Mouse (Mus musculus) limb, embryonic 15.5 days (tissue): ENCODE data around the gene Ccdc142. TPM values are rescaled to one million over a fixed set of nuclear protein-coding genes. Genes with fewer than 3 reads are reported as not detected.

Experiments
- ATAC-seq: fragments of 200-750 bp; cut with Nextera tagmentation; 2 replicates; pipeline ENCODE4 v1.8.0; 2017; ENCODE audit warnings: low read depth, moderate TSS enrichment; ENCODE audit not compliant: insufficient number of reproducible peaks, low FRiP score, low TSS enrichment
- H3K27ac ChIP-seq: fragments of 300-500 bp; sonication (generic); 2 replicates; pipeline ENCODE4 v1.5.1; 2015; ENCODE audit warnings: moderate library complexity, mild to moderate bottlenecking, inconsistent platforms
- H3K27me3 ChIP-seq: fragments of 300-500 bp; sonication (generic); 2 replicates; pipeline ENCODE4 v1.6.1; 2015; ENCODE audit warnings: inconsistent platforms
- H3K36me3 ChIP-seq: fragments of 300-500 bp; sonication (generic); 2 replicates; pipeline ENCODE4 v1.6.1; 2015; ENCODE audit warnings: inconsistent platforms
- H3K4me1 ChIP-seq: fragments of 300-500 bp; sonication (generic); 2 replicates; pipeline ENCODE4 v1.6.1; 2015; ENCODE audit warnings: inconsistent platforms
- H3K4me2 ChIP-seq: fragments of 300-500 bp; sonication (generic); 2 replicates; pipeline ENCODE4 v1.6.1; 2015; ENCODE audit warnings: mild to moderate bottlenecking, inconsistent platforms
- H3K4me3 ChIP-seq: fragments of 300-500 bp; sonication (generic); 2 replicates; pipeline ENCODE4 v1.5.1; 2015; ENCODE audit warnings: mild to moderate bottlenecking, inconsistent platforms
- H3K9ac ChIP-seq: fragments of 300-500 bp; sonication (generic); 2 replicates; pipeline ENCODE4 v1.6.1; 2015; ENCODE audit warnings: inconsistent platforms
- H3K9me3 ChIP-seq: fragments of 300-500 bp; sonication (generic); 2 replicates; pipeline ENCODE4 v1.6.1; 2016; ENCODE audit warnings: inconsistent platforms
- WGBS: fragments of 180-500 bp; shearing (Covaris S2); methylation state at CpG from one replicate; pipeline ENCODE4 v1.1.7; 2015; 5-methylcytosine and 5-hydroxymethylcytosine counted together
- polyA plus RNA-seq: library from polyadenylated mRNA; unstranded; fragments of >200 nt; fragmentation: Nextera tagmentation; extraction: Ambion mirVana; gene quantifications from 2 replicates; pipeline ENCODE4 v1.2.1, GENCODE M21; 2015

Ccdc142 gene
- polyA plus RNA-seq, 1 experiment from 2014 or later = 2.0 TPM

DNA sequence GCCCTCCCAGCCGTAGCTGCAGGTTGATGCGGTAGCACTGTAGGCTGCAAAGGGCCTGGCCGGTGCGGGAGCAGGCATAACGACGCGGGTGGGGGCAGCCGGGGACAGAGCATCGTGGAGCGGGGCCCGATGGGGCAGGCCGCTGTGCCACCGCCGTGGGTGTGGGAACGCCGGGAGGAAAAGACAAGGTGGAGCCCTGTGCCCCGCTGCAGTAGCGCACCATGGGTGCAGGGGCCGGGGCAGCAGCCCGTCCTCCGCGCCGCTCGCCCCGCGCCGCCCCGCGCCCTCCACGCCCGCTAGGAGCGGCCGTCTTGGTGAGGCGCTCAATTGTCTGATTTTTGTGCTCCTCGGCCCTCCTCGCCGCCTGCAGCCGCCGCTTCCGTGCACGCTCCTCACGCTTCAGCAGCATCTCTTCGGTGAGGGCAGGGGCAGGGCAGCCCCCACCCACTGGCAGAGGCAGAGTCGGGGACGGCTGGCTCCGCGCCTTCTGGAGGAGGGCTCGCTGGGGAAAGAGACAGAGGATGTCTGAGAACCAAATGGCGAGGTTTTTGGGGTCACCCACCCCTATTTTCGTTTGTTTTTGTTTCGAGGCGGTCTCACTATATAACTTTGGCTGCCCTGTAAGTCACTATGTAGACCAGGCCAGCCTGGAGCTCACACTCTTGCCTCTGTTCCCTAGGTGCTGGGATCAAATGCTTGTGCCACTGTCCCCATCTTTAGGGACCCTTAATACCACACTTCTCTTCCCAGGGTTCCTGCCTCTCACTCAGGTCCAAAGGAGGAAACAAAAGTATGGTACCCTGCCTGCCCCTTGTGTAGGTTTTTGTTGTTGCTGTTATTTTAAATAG, 20.7 kb downstream of the Ccdc142 start:
- H3K4me1 ChIP-seq = peaks cover 57% of the 10 kb centered on the region
- peak overlapping the region; percentile 79 for H3K4me3 ChIP-seq
- 1% methylated on average over 46 of the region's 52 CpGs for WGBS
- H3K9ac ChIP-seq = peak overlapping the region; percentile 83
- H3K9me3 ChIP-seq = no peaks in the 10 kb centered on the region
- peak overlapping the region; percentile 92 for H3K4me2 ChIP-seq
- H3K27ac ChIP-seq = peak overlapping the region; percentile 98
- H3K27me3 ChIP-seq = no peaks in the 10 kb centered on the region
- ATAC-seq = no peak
- peaks cover 26% of the 10 kb centered on the region for H3K36me3 ChIP-seq

DNA sequence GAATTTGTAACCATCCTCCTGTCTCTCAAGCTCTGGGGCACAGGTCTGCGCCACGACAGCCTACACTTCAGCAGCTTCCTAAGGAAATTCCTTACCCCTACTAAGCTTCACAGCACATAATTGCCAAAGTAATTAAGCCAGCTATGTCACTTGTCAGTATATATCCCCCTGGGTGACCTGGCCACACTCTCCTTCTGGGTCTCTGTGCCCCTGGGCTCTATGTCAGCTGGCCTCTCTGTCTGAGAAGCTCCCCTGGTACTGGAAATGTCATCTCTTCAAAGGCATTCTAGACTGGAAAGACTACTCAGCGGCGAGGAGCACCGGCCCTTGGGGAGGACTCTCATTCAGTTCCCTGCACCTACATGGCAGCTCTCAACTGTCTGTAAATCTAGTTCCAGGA, 21.6 kb downstream of the Ccdc142 start:
- Histone ChIP-seq H3K27me3 (no peaks in the 10 kb centered on the region), H3K9ac (no peak overlapping the region), H3K4me2 (peak overlapping the region; percentile 92), H3K27ac (peak overlapping the region; percentile 98; the same call in 1 of the 2 replicates), H3K4me1 (peaks cover 52% of the 10 kb centered on the region), H3K9me3 (no peaks in the 10 kb centered on the region), H3K4me3 (peak overlapping the region; percentile 79; the same call in 1 of the 2 replicates), H3K36me3 (peaks cover 17% of the 10 kb centered on the region)
- 73% methylated on average over 5 of the region's 5 CpGs for WGBS
- ATAC-seq = no peak

DNA sequence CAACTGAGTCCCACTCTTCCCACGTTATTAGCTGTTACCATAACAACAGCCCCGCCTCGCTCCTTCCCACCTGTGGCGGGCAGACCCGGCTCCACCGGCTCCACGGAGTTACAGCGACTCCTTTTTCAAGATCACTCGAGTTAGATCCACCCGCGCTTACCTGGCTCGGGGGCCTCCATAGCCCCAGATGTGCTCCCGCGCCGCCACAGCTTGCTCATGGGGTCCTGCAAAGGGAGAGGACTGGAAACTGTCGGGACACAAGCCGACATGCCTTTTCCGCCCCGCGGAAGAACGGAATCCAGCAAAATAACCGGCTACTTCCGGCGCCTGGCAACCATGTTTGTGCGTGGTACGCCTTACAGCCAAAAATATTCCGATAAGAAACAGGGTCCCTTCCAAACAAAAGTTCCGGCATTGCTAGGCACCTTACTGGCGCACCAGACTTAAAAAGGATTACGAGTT, 23.5 kb downstream of the Ccdc142 start:
- ATAC-seq = no peak
- Histone ChIP-seq H3K4me2 (peak overlapping the region; percentile 90), H3K9ac (peak overlapping the region; percentile 66), H3K36me3 (no peaks in the 10 kb centered on the region), H3K27ac (peak overlapping the region; percentile 75), H3K9me3 (no peaks in the 10 kb centered on the region), H3K4me3 (peak overlapping the region; percentile 75), H3K4me1 (peaks cover 44% of the 10 kb centered on the region), H3K27me3 (no peaks in the 10 kb centered on the region)
- WGBS = under 1% methylated on average over 30 of the region's 30 CpGs

DNA sequence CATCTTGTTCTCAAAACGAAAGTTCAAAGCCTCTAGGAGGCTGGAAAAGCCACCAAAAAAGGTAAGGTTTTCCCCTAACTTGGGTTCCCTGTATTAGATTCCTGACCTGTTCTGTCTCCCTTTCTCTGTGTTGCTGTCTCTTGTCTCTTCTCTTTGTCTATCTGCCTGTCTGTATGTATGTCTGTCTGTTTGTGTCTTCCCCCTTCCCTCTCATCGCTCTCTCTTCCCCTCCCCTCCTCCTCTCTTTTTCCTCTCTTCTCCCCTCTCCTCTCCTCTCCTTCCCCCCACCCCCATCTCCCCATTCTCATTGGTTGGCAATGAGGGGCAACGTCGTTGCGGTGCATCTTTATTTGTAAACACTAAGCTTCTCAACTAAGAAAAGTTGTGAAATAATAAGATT, 23.9 kb downstream of the Ccdc142 start, which contains the start of gene Ino80b:
TSS of gene Ino80b (minus strand) at position 101 of the 400 bp plus-strand sequence.
- H3K9me3 ChIP-seq = no peaks in the 10 kb centered on the region
- peak within 1 kb of the TSS; percentile 90 for H3K4me2 ChIP-seq
- no peak for ATAC-seq
- no peaks in the 10 kb centered on the region for H3K36me3 ChIP-seq
- H3K4me3 ChIP-seq = peak within 1 kb of the TSS; percentile 75
- peak within 1 kb of the TSS; percentile 75 for H3K27ac ChIP-seq
- H3K4me1 ChIP-seq = peaks cover 40% of the 10 kb centered on the region
- WGBS = 27% methylated on average over 5 of the region's 5 CpGs
- H3K27me3 ChIP-seq = no peaks in the 10 kb centered on the region
- peak within 1 kb of the TSS; percentile 66 for H3K9ac ChIP-seq

DNA sequence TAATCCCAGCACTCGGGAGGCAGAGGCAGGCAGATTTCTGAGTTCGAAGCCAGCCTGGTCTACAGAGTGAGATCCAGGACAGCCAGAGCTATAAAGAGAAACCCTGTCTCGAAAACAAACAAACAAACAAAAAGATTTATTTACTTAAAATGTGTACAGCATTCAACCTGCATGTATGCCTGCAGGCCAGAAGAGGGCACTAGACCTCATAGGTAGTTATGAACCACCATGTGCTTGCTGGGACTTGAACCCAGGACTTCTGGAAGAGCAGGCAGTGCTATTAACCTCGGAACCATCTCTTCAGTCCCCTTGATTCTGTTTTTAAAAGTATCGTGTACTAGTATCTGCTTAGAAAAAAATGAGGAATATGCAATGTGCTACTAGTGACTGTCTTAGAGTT, 26.0 kb downstream of the Ccdc142 start:
- H3K9me3 ChIP-seq = no peaks in the 10 kb centered on the region
- H3K4me2 ChIP-seq = no peak overlapping the region
- no peak overlapping the region for H3K9ac ChIP-seq
- H3K36me3 ChIP-seq = no peaks in the 10 kb centered on the region
- H3K27ac ChIP-seq = no peak overlapping the region
- H3K27me3 ChIP-seq = no peaks in the 10 kb centered on the region
- H3K4me3 ChIP-seq = no peak overlapping the region
- 93% methylated on average over 5 of the region's 5 CpGs for WGBS
- H3K4me1 ChIP-seq = peaks cover 26% of the 10 kb centered on the region
- ATAC-seq = no peak

DNA sequence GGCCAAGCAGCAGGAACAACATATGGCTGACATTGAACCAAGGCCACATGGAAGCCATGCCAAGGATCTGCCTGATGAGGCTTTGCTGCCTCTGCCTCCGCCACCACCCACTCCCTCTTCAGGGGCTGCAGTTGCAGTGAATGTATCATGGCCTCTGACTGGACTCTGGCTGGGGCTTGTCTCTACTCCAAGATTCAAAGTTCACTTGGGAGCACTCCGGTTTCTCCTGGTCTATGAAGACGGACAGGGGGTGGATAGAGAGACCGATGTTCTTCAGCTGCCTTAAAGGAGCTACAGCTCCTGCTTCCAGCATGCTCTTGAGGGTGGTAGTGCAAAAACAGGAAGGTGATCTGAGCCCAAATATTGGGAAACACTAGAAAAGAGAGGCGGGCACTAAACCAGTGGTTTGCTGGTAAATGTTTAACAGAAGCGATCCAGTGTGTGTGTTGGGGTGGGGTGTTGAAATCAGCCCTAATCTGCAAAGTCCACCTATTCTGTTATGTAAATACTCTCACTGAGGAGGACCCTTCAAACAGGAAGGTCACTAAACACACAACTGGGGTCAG, 30.2 kb downstream of the Ccdc142 start:
- ATAC-seq = no peak
- Histone ChIP-seq H3K9me3 (no peaks in the 10 kb centered on the region), H3K27ac (no peak overlapping the region), H3K4me2 (no peak overlapping the region), H3K9ac (no peak overlapping the region), H3K4me1 (peaks cover 17% of the 10 kb centered on the region), H3K4me3 (no peak overlapping the region), H3K27me3 (no peaks in the 10 kb centered on the region), H3K36me3 (no peaks in the 10 kb centered on the region)
- WGBS = 73% methylated on average over 6 of the region's 6 CpGs

DNA sequence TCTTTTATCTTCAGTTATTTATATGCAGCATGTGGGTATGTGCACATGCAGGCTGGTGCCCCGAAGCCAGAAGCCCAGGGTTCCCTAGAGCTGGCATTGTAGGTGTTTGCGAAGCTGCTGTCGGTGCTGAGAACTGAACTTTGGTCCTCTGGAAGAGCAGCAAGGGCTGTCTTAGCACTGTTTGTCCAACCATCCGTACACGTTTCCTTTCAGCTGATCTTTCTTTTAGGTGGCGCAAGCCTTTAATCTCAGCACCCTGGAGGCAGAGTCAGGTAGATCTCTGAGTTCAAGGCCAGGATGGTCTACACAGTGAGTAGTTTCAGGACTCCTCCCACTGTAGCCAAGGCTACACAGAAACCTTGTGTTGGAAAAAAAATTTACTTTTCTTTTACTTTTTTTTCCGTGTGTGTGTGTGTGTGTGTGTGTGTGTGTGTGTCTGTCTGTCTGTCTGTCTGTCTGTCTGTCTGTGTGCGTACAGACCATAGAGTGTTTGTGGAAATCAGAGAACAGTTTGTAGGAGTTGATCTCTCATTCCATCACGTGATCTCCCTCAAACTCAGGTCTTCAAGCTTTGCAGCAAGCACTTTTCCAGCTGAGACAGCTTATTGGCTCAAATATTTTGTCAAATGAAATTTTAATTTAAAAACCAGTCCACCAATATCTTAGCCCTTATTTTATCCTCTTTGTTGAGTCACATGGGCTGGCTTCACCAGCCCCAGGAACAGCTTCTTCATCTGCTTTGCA, 30.9 kb downstream of the Ccdc142 start:
- Histone ChIP-seq H3K9ac (no peak overlapping the region), H3K9me3 (no peaks in the 10 kb centered on the region), H3K27ac (no peak overlapping the region), H3K27me3 (no peaks in the 10 kb centered on the region), H3K4me1 (peaks cover 17% of the 10 kb centered on the region), H3K4me3 (no peak overlapping the region), H3K4me2 (no peak overlapping the region), H3K36me3 (no peaks in the 10 kb centered on the region)
- 79% methylated on average over 9 of the region's 9 CpGs for WGBS
- ATAC-seq = no peak

DNA sequence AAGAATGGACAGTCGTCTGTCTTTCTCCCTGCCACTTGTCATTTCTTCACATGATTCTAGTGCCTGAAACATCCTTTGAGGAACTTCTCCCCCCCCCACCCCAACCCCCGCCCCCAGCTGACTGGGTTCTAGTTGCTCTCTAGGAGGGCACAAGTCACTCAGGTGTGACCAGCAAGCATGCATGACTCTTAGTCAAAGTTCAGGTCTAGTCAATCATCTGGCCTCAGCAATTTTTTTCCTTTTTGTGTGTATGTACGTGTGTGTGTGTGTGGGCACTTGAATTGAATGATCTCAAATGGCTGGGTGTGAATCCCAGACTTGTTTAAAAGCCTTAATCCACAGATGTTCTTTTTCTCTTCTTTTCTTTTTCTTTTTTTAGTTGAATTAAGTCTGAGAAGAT, 32.8 kb downstream of the Ccdc142 start:
- peaks cover 32% of the 10 kb centered on the region for H3K4me1 ChIP-seq
- ATAC-seq = no peak
- H3K36me3 ChIP-seq = no peaks in the 10 kb centered on the region
- no peak overlapping the region for H3K4me3 ChIP-seq
- 69% methylated on average over 3 of the region's 3 CpGs for WGBS
- no peak overlapping the region for H3K9ac ChIP-seq
- no peak overlapping the region for H3K27ac ChIP-seq
- H3K27me3 ChIP-seq = no peaks in the 10 kb centered on the region
- no peaks in the 10 kb centered on the region for H3K9me3 ChIP-seq
- H3K4me2 ChIP-seq = no peak overlapping the region

DNA sequence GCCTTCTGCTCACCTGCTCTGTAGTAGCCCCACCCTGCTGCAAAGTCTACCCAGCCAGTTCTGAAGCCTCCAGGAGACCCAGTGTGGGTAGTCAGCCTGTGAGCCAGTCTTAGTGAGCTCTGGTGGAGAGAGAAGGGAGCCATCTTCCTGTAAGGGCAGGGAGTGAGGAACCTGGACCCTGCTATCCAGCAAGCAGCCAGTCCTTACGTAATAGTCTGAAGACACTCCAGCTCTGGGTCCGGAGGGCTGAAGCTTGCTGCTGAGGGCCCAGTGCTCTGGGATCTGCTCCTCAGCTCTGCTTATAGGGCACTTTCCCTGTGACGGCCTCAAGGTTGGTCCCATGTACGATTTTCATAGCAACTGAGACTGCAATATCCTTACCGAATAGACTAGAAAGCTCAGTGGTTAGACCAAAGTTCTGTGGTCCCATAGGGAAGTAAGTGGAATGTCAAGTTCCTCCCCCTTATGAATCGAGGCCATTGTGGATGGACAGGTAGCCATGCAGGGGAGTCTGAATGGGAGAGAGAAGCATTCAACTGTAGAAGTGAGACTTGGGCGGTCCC, 33.6 kb downstream of the Ccdc142 start, which contains the start of gene Rtkn:
TSS of gene Rtkn (plus strand) at position 513 of the 563 bp plus-strand sequence.
- H3K9me3 ChIP-seq = no peaks in the 10 kb centered on the region

DNA sequence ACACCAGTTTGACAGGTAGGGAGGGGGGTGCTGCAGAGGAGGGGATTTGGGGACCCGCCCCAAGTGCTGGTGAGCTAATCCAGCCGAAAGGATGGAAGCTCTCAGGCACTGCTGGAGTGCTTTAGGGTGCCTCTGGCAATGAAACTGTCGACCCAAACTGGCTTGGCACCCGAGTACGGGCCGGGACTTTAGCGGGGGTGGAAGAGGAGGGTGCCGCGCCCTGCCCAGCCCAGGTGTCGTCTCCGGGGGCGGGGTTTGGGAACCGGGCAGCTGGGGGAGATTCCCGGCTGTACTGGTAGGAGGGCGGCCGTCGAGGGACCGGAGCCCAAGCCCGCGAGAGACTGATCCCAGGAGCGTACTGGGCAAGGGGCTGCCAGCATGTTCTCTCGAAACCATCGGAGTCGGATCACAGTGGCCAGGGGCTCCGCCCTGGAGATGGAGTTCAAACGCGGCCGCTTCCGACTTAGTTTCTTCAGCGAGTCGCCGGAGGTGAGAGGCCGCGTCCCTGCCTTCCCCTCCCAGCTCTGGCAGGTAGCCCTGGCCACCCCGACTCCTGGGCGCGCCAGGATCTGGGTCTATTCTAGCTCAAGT, 34.3 kb downstream of the Ccdc142 start:
- Histone ChIP-seq H3K36me3 (peaks cover 5% of the 10 kb centered on the region; the same call in 1 of the 2 replicates), H3K27ac (peak overlapping the region; percentile 100), H3K4me1 (peaks cover 45% of the 10 kb centered on the region), H3K27me3 (no peaks in the 10 kb centered on the region), H3K4me3 (peak overlapping the region; percentile 54), H3K9me3 (no peaks in the 10 kb centered on the region), H3K4me2 (peak overlapping the region; percentile 81), H3K9ac (peak overlapping the region; percentile 63)
- 1% methylated on average over 36 of the region's 37 CpGs for WGBS
- ATAC-seq = no peak; the same call in 1 of the 2 replicates

More for the DNA sequence above, 33.6 kb downstream of the Ccdc142 start, which contains the start of gene Rtkn:
- peak within 1 kb of the TSS; percentile 54 for H3K4me3 ChIP-seq
- peak within 1 kb of the TSS; percentile 63 for H3K9ac ChIP-seq
- no peak for ATAC-seq
- H3K27ac ChIP-seq = peak within 1 kb of the TSS; percentile 100
- peaks cover 40% of the 10 kb centered on the region for H3K4me1 ChIP-seq
- H3K27me3 ChIP-seq = no peaks in the 10 kb centered on the region
- H3K36me3 ChIP-seq = peaks cover 4% of the 10 kb centered on the region; the same call in 1 of the 2 replicates
- H3K4me2 ChIP-seq = peak within 1 kb of the TSS; percentile 81
- WGBS = 57% methylated on average over 7 of the region's 7 CpGs

DNA sequence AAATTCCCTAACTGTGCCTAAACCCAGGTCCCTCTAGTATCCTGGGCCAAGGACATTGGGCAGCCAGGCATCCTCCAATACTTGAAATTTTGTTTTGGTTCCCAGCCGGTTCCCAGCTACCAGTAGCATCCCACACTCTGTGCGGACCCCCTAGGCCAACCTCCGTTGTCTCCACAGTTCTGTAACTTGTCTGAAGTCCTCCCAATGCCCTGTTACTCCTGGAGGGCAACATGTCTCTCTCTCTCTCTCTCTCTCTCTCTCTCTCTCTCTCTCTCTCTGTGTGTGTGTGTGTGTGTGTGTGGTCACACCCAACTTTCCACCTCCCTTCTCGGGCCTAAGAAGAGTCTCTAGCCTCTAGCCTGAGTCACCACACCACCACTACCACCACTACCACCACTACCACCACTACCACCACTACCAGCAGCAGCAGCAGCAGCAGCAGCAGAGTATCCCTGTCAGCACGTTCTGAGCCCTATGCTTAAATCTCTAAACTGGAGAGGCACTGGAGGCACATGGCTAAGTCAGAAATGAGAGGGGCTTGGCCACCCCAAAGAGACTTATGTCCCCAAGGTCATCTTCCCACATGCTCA, 35.0 kb downstream of the Ccdc142 start:
- 9% methylated on average over 5 of the region's 5 CpGs for WGBS
- Histone ChIP-seq H3K9me3 (no peaks in the 10 kb centered on the region), H3K4me2 (peak overlapping the region; percentile 81), H3K9ac (peak overlapping the region; percentile 63), H3K4me3 (peak overlapping the region; percentile 54), H3K4me1 (peaks cover 49% of the 10 kb centered on the region), H3K27ac (peak overlapping the region; percentile 100), H3K27me3 (no peaks in the 10 kb centered on the region), H3K36me3 (peaks cover 5% of the 10 kb centered on the region; the same call in 1 of the 2 replicates)
- no peak for ATAC-seq
